Mouse (Mus musculus) CD4-positive helper T cell, adult 2 months (primary cell): ENCODE measurements around the gene Trmt44.
A peak's percentile ranks its signal among the peaks of the same experiment; 100 is the strongest.

Source experiments
- DNase-seq: peaks from one replicate; pipeline ENCODE4 v3.0.0-alpha.2; 2012; ENCODE audit warnings: low read depth, missing footprints, low spot score

Gene Trmt44

GRCm38 (mm10) chr5:35574653-35575599 lies at the start of gene Trmt44:
Trmt44 (minus strand) TSS chr5:35575070.
- peak; percentile 89 for DNase-seq

GRCm38 (mm10) chr5:35623831-35624230 lies 49.0 kb upstream of the Trmt44 start:
- no peak for DNase-seq

- no peak for DNase-seq
These were observed 46.2 kb upstream of the Trmt44 start for GRCm38 (mm10) chr5:35621114-35621513.

- no peak for DNase-seq
These were observed 42.1 kb upstream of the Trmt44 start for GRCm38 (mm10) chr5:35616943-35617342.

GRCm38 (mm10) chr5:35612722-35613121 lies 37.9 kb upstream of the Trmt44 start:
- DNase-seq = no peak

GRCm38 (mm10) chr5:35611900-35612299 lies 37.0 kb upstream of the Trmt44 start:
- no peak for DNase-seq

GRCm38 (mm10) chr5:35611170-35611569 lies 36.3 kb upstream of the Trmt44 start:
- no peak for DNase-seq

GRCm38 (mm10) chr5:35610381-35610780 lies 35.5 kb upstream of the Trmt44 start:
- DNase-seq = no peak

GRCm38 (mm10) chr5:35609971-35610370 lies 35.1 kb upstream of the Trmt44 start:
- no peak for DNase-seq

- DNase-seq = no peak
These were observed 34.5 kb upstream of the Trmt44 start for GRCm38 (mm10) chr5:35609381-35609780.

- DNase-seq = no peak
These were observed 33.7 kb upstream of the Trmt44 start for GRCm38 (mm10) chr5:35608559-35608958.

GRCm38 (mm10) chr5:35607784-35608183 lies 32.9 kb upstream of the Trmt44 start:
- no peak for DNase-seq

- no peak for DNase-seq
These were observed 31.9 kb upstream of the Trmt44 start for GRCm38 (mm10) chr5:35606800-35607199.

GRCm38 (mm10) chr5:35605355-35605754 lies 30.5 kb upstream of the Trmt44 start:
- no peak for DNase-seq

- no peak for DNase-seq
These were observed 26.7 kb upstream of the Trmt44 start for GRCm38 (mm10) chr5:35601526-35601925.

GRCm38 (mm10) chr5:35600233-35600632 lies 25.4 kb upstream of the Trmt44 start:
- DNase-seq = no peak

GRCm38 (mm10) chr5:35596169-35597160 lies 21.6 kb upstream of the Trmt44 start:
- no peak for DNase-seq

- peak; percentile 66 for DNase-seq
These were observed 20.8 kb upstream of the Trmt44 start for GRCm38 (mm10) chr5:35595706-35596105.

GRCm38 (mm10) chr5:35594768-35595167 lies 19.9 kb upstream of the Trmt44 start:
- DNase-seq = no peak

GRCm38 (mm10) chr5:35593272-35593671 lies 18.4 kb upstream of the Trmt44 start:
- no peak for DNase-seq

GRCm38 (mm10) chr5:35592824-35593223 lies 18.0 kb upstream of the Trmt44 start:
- no peak for DNase-seq
